ENCODE assay signal across 11 mouse cellular contexts in the genomic region with DNA sequence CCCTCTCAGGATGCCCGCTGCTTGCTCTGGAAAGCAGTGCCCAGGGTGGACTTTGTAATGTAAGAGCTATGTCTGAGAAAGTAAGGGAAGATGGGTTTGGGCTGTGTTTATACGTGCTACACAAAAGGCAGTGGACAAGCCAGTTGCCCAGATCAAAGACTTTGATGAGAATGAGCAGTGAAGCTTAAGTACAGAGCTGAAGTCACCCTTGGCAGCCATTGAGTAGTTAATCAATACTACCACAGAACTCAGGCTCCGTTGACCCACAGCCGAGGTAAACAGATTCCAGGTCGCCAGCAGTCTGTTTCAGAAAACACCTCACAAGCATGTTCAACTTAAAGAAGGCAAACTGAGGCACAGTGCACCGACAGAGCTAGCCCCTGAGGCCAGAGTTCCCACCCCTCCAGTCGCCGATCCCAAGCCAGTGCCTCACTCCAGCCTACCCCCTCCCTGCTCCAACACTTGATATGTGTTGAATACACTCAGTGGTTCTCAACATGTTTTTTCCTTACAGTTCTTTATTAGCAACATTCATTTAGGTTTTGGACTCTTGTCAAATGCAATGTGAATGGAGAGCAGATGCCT.
DNase-seq lines count a peak whose midpoint lies in the region; ATAC-seq lines count a peak whose summit lies in the region.
"Had no signal": no experiment of that assay in that cellular context is flagged by ENCODE, and none has a peak within 500 bp of the region (broad histone marks: within the 10 kb centered on the region; RNA-seq: fewer than 3 reads in every experiment).

No protein-coding gene starts in this region.

- no peak overlapping the region for H3K4me2 ChIP-seq in kidney, embryonic 15.5 days
- H3K4me2 ChIP-seq in midbrain, embryonic 12.5 days (replicated peaks) = no peak overlapping the region
- H3K4me2 ChIP-seq in neural tube, embryonic 14.5 days (ENCODE audit: low read depth, low read length) = peak overlapping the region; percentile 12; the same call in 1 of the 2 replicates
- H3K4me2 ChIP-seq: intestine, embryonic 15.5 days had no signal

- ATAC-seq in kidney, embryonic 15.5 days (replicated peaks; ENCODE audit: low FRiP score) = no peak
- ATAC-seq in midbrain, embryonic 12.5 days (ENCODE audit: low FRiP score, low read depth) = peak; percentile 52; the same call in 1 of the 2 replicates
- ATAC-seq in neural tube, embryonic 14.5 days (ENCODE audit: low read depth) = peak; percentile 75
- ATAC-seq: intestine, embryonic 15.5 days had no signal

- peak; percentile 1 for DNase-seq in cerebellum, adult 11 months
- no peak for DNase-seq in cerebellum, postnatal 25 days
- peak; percentile 26 for DNase-seq in kidney, adult 18-20 months
- DNase-seq in midbrain, embryonic 10.5 days (ENCODE audit: low spot score) = no peak
- DNase-seq in limb, embryonic 10.5 days (ENCODE audit: low spot score) = no peak

- no peaks in the 10 kb centered on the region for H3K27me3 ChIP-seq in kidney, embryonic 15.5 days
- H3K27me3 ChIP-seq in midbrain, embryonic 12.5 days = no peaks in the 10 kb centered on the region
- no peaks in the 10 kb centered on the region for H3K27me3 ChIP-seq in midbrain, embryonic 10.5 days (ENCODE audit: low read depth, poor library complexity, severe bottlenecking)
- no peaks in the 10 kb centered on the region for H3K27me3 ChIP-seq in neural tube, embryonic 14.5 days (ENCODE audit: control insufficient read depth, insufficient read depth, low read length)
- H3K27me3 ChIP-seq in limb, embryonic 10.5 days (ENCODE audit: low read depth, poor library complexity, severe bottlenecking) = no peaks in the 10 kb centered on the region
- H3K27me3 ChIP-seq: intestine, embryonic 15.5 days had no signal

- no peaks in the 10 kb centered on the region for H3K36me3 ChIP-seq in kidney, embryonic 15.5 days
- no peaks in the 10 kb centered on the region for H3K36me3 ChIP-seq in midbrain, embryonic 12.5 days
- H3K36me3 ChIP-seq in midbrain, embryonic 10.5 days = no peaks in the 10 kb centered on the region
- no peaks in the 10 kb centered on the region for H3K36me3 ChIP-seq in neural tube, embryonic 14.5 days (ENCODE audit: control insufficient read depth, insufficient read depth, low read length)
- H3K36me3 ChIP-seq in limb, embryonic 10.5 days = no peaks in the 10 kb centered on the region
- H3K36me3 ChIP-seq: intestine, embryonic 15.5 days had no signal

- H3K27ac ChIP-seq in kidney, embryonic 15.5 days = no peak overlapping the region
- no peak overlapping the region for H3K27ac ChIP-seq in midbrain, embryonic 12.5 days (replicated peaks)
- H3K27ac ChIP-seq in midbrain, embryonic 10.5 days (replicated peaks) = no peak overlapping the region
- no peak overlapping the region for H3K27ac ChIP-seq in neural tube, embryonic 14.5 days (ENCODE audit: low read depth, low read length)
- H3K27ac ChIP-seq in limb, embryonic 10.5 days = no peak overlapping the region
- H3K27ac ChIP-seq: intestine, embryonic 15.5 days; liver, embryonic 14.5 days; macrophage had no signal

- H3K4me1 ChIP-seq in kidney, embryonic 15.5 days = no peaks in the 10 kb centered on the region
- no peaks in the 10 kb centered on the region for H3K4me1 ChIP-seq in midbrain, embryonic 12.5 days
- no peaks in the 10 kb centered on the region for H3K4me1 ChIP-seq in midbrain, embryonic 10.5 days
- H3K4me1 ChIP-seq in neural tube, embryonic 14.5 days (ENCODE audit: control insufficient read depth, insufficient read depth, low read length) = no peaks in the 10 kb centered on the region
- no peaks in the 10 kb centered on the region for H3K4me1 ChIP-seq in limb, embryonic 10.5 days
- H3K4me1 ChIP-seq: intestine, embryonic 15.5 days had no signal

- no peak overlapping the region for H3K4me3 ChIP-seq in kidney, embryonic 15.5 days (replicated peaks)
- H3K4me3 ChIP-seq in midbrain, embryonic 12.5 days = no peak overlapping the region
- no peak overlapping the region for H3K4me3 ChIP-seq in midbrain, embryonic 10.5 days
- no peak overlapping the region for H3K4me3 ChIP-seq in neural tube, embryonic 14.5 days (ENCODE audit: low read depth, low read length)
- no peak overlapping the region for H3K4me3 ChIP-seq in limb, embryonic 10.5 days
- H3K4me3 ChIP-seq: intestine, embryonic 15.5 days had no signal

- no peak overlapping the region for H3K9ac ChIP-seq in kidney, embryonic 15.5 days
- no peak overlapping the region for H3K9ac ChIP-seq in midbrain, embryonic 12.5 days (replicated peaks)
- no peak overlapping the region for H3K9ac ChIP-seq in neural tube, embryonic 14.5 days (replicated peaks; ENCODE audit: low read depth, low read length)
- H3K9ac ChIP-seq: intestine, embryonic 15.5 days; liver, embryonic 14.5 days had no signal

- WGBS in kidney, embryonic 15.5 days = 66% methylated on average over 8 of the region's 8 CpGs
- 76% methylated on average over 8 of the region's 8 CpGs for WGBS in midbrain, embryonic 12.5 days
- WGBS in midbrain, embryonic 10.5 days = 78% methylated on average over 8 of the region's 8 CpGs
- 73% methylated on average over 8 of the region's 8 CpGs for WGBS in neural tube, embryonic 14.5 days
- WGBS in limb, embryonic 10.5 days = 85% methylated on average over 8 of the region's 8 CpGs

- H3K9me3 ChIP-seq in kidney, embryonic 15.5 days (replicated peaks) = no peaks in the 10 kb centered on the region
- H3K9me3 ChIP-seq in midbrain, embryonic 12.5 days = no peaks in the 10 kb centered on the region
- H3K9me3 ChIP-seq in midbrain, embryonic 10.5 days (replicated peaks) = no peaks in the 10 kb centered on the region; the same call in 1 of the 2 replicates
- H3K9me3 ChIP-seq in neural tube, embryonic 14.5 days (ENCODE audit: control insufficient read depth, low read length) = no peaks in the 10 kb centered on the region
- H3K9me3 ChIP-seq in limb, embryonic 10.5 days (replicated peaks) = no peaks in the 10 kb centered on the region
- H3K9me3 ChIP-seq: intestine, embryonic 15.5 days had no signal

Comparison
In these comparisons a context has a peak if more than half of its experiments do, and no peak if none do; other contexts are left out.
1. DNase-seq: peak in cerebellum, adult 11 months (single experiment) and kidney, adult 18-20 months (single experiment); none in cerebellum, postnatal 25 days (0 of 2), midbrain, embryonic 10.5 days (single experiment) and limb, embryonic 10.5 days (single experiment).